Mouse (Mus musculus) urinary bladder, adult 18-20 months (tissue): ENCODE results near the gene Rundc1.
A peak's percentile ranks its signal among the peaks of the same experiment; 100 is the strongest.
"Not testable (repeated sequence)": the region's sequence is repeated elsewhere in the genome, so short reads cannot be mapped to it uniquely, and the experiment has no call there.

Source experiments
- DNase-seq, 2 experiments: peaks; one replicate each; pipeline ENCODE4 v3.0.0; 2022; ENCODE audit warnings: low spot score in 2 of 2, mixed read lengths in 2 of 2

Gene Rundc1

DNA sequence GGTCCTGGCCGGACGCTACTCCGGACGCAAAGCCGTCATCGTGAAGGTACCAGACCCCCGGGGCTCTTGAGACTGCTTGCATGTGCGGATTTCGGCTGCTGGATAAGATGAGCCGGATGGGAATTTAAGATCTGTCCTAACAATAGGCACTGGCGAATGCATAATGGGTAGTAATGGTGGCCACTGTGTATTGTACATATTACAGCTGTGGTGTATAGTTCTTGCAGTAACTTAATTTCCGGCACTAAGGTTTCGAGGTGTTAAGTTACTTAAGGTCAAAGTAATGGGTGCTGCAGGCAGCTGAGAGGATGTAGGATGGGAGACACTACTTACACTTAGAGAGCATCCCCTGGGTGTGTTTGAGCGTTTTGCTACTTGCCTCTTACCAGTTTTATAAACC lies 17.9 kb downstream of the Rundc1 start:
- no peak for DNase-seq

DNA sequence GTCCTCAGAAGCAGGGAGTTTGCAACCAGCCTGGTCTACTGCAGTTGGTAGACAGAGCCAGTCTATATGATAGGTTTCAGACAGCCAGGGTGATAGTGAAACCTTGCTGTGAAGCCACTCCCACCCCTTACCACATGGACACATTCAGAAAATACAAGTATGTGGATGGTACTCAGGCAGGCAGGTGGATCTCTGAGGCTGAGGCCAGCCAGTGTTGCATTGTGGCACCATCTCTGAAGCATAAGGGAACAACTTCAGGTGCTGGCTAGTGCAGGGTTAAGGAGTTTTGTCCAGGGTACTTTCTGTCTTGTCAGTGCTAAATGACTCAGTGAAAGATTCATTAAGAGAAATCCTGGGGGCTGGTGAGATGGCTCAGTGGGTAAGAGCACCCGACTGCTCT lies 21.4 kb downstream of the Rundc1 start:
- no peak for DNase-seq

DNA sequence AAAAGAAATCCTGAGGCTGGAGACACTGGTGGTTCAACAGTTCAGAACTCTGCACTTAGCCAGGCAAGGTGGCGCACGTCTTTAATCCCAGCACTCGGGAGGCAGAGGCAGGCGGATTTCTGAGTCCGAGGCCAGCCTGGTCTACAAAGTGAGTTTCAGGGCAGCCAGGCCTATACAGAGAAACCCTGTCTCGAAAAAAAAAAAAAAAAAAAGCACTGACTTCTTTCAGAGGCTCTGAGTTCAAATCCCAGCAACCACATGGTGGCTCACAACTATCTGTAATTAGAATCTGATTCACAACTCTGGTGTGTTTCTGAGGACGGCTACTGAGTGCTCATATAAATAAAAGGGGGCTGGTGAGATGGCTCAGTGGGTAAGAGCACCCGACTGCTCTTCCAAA lies 22.0 kb downstream of the Rundc1 start:
- DNase-seq = not testable (repeated sequence)

DNA sequence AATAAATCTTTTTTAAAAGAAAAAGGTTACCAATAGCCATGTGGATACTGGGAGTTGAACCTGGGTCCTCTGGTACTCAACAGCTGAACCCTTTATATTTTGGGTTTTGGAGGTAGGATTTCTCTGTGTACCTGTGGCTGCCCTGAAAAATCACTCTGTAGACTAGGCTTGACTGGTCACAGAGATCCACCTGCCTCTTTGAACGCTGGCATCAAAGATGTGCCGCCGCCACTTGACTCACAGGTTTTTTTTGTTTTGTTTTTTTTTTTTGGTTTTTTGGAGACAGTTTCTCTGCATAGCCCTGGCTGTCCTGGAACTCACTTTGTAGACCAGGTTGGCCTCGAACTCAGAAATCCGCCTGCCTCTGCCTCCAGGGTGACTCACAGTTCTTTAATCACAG lies 22.9 kb downstream of the Rundc1 start:
- DNase-seq = no peak

DNA sequence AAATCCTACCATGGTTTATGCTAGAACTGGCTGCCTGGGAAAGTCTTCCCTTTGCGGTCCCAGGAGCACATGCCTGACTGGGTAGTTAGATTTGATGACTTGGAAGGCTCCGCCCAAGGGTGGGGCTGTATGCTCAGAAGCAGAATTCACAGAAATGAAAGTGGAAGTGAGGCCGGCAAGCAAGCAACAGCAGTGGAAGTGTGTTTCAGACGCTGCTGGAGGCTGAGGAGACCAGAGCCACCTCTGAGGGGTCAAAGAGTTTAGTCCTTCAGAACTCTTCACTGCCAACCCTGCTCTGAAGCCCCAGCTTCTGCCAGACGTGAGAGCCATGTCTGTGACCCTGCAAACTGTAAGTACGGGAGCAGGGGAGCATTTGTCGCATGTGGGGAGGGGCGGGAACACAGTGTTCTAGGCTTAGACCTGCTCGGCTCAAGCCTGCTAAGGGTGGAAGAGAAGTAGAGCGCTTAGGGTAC lies 23.4 kb downstream of the Rundc1 start, which contains the start of gene Ifi35:
Gene Ifi35, plus strand, starts transcription at position 134 of the 473 bp plus-strand sequence.
- peak; percentile 61 to 80 for DNase-seq

DNA sequence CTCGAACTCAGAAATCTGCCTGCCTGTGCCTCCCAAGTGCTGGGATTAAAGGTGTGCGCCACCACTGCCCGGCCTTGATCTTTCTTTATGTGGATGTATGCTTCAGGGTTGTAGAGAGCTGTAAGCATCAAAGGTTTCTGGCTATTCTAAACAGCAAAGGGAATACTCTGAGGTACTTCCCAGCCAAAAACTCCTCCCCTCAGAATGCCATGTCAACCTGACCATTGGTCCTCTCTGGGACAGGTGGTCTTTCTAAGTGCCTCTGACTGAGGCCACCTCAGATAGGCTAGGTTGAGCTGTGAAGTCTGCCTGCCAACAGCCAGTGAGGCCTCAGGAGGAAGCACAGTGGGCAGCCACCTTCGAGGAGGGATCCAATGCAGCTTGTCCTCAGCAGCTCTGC lies 24.0 kb downstream of the Rundc1 start:
- DNase-seq = no peak

DNA sequence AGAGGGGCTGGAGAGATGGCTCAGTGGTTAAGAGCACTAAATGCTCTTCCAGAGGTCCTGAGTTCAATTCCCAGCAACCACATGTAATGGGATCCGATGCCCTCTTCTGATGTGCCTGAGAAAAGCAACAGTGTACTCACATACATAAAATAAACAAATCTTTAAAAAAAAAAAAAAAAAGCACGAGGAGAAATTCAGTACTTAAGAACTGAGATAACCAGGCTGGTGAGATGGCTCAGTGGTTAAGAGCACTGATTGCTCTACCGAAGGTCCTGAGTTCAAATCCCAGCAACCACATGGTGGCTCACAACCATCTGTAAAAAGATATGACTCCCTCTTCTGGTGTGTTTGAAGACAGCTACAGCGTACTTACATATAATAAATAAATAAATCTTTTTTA lies 24.7 kb downstream of the Rundc1 start:
- not testable (repeated sequence) for DNase-seq

DNA sequence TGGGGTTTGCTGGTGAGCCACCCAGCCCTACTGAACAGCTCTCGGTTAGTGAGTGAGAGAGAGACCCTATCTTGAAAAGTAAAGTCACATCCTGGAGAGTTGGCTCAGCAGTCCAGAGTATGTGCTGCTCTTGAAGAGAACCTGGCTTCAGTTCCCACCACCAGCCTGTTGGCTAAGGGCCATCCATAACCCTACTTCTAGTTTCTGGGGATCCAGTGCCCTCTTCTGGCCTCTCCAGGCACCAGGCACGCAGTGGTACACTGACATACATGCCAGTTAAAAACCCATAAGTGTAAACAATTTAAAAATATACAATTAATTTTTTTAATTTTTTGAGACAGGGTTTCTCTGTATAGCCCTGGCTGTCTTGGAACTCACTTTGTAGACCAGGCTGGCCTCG lies 25.5 kb downstream of the Rundc1 start:
- no peak for DNase-seq

DNA sequence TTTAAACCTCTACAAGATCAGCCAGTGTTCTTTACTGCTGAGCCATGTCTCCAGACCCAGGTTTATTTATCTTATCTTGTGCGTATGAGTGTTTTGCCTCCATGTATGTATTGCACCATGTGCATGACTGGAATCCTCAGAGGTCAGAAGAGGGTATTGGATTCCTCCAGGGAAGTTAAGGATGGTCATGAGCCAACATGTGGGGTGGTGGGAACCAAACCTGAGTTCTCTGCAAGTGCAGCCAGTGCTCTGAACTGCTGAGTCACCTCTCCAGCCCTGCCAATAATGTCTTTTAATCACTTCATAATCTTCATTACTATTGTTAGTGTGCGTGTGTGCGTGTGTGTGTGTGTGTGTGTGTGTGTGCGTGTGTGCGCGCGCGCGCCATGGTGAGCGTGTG lies 26.7 kb downstream of the Rundc1 start:
- no peak for DNase-seq

DNA sequence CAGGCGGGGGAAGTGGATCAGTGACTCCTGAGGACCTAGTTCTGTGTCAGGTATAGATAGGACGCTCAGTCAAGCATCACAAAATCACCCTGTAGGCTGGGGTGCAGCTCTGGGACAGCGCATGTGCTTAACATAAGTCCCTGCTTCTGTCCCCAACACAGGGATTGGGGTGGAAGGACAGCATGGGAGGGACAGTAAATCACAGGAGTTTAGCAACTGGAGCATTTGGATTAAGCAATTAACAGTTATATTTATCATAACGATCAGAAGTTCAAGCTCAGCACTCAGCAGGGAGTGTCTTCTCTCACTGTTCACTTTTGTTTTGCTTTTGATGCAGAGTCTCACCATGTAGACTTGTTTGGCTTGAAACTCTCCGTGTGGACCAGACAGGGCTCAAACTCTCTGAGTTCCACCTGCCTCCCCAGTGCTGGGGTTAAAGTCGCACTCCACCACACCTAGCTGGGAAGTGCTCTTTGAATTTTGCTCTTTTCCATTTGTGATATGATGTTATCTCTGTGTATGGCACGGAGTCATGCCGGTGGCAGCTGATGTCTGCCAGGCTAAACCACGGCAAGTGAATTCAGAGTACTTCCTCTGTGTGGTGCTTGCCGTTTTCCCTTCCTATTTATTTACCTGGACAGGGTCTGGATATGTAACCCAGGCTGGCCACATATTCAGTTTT lies 27.3 kb downstream of the Rundc1 start:
- DNase-seq = no peak

DNA sequence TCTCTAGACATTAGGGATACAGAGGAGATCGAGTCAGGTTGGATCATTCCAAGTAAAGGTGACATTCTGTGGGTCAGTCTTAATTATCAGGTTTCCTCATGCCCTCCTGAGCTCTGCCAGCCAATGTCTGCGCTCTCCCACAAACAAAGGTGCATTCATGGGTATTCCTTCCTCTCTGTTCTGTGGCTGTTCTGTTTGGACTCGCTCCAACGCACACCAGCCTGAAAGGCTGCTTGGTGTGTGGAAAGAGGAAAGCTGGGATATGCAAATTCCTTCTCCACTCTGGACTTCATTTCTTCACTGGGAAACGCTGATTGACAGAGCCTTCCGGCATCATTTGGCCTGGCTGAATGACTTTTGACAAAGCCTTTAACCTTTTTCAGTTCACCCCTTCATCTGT lies 29.8 kb downstream of the Rundc1 start:
- DNase-seq = no peak

DNA sequence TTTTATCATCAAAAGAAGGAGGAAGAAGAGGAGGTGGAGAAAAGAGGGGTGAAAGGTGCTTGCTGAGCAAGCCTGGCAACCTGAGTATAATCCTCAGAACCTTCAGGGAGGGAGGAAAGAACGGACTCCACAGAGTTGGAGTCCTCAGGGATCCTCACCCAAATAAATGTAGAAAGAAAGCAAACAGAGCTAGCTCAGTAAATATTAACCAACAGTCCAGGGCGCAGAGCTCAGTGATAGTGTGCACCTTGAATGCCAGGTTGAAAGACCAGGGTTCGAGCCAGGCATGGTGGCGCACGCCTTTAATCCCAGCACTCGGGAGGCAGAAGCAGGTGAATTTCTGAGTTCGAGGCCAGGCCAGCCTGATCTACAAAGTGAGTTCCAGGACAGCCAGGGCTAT lies 30.7 kb downstream of the Rundc1 start:
- no peak for DNase-seq

DNA sequence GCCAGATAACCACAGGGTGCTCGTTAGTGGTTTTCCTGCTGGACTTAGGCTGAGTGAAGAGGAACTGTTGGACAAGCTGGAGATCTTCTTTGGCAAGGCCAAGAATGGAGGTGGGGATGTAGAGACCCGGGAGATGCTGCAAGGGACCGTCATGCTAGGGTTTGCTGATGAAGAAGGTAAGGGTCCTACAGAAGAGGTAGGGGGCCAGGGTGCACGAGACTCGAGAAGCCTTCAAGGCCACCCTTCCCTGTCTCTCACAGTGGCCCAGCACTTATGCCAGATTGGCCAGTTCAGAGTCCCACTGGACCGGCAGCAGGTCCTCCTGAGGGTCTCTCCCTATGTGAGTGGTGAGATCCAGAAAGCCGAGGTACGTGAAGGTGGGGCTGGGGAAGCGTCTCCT lies 32.7 kb downstream of the Rundc1 start:
- DNase-seq = no peak

DNA sequence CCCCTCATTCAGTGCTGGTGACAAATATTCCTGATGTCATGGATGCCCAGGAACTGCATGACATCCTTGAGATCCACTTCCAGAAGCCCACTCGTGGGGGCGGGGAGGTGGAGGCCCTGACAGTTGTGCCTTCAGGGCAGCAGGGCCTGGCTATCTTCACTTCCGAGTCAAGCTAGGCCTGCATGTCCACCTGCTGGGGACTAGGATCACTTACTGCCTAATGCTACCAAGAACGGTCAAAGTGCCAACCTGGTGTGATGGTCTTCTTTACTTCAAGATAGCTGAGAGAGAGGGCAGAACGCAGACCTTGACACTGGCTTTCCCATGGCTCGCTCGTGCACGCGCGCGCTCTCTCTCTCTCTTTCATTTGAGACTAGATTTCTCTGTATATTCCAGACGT lies 33.3 kb downstream of the Rundc1 start:
- no peak for DNase-seq

DNA sequence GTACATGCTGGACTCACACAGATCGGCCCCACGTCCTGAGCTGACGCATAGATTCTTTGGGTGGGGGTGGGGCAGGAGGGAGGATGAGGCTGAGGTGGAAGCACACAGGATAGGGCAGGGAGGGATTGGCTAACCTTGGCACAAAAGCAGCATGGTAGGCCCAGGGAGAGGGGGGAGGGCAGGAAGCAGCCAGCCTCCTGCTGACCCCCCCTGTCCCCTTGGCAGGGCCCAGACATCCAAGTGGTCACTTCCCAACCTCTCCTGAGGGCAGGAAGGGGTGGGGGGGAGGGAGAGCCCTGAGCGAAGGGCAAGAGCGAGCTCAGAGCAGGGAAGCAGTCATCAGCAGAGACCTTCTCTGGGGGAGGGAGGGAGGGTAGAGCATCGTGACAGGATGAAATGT lies 34.8 kb downstream of the Rundc1 start:
- no peak for DNase-seq

DNA sequence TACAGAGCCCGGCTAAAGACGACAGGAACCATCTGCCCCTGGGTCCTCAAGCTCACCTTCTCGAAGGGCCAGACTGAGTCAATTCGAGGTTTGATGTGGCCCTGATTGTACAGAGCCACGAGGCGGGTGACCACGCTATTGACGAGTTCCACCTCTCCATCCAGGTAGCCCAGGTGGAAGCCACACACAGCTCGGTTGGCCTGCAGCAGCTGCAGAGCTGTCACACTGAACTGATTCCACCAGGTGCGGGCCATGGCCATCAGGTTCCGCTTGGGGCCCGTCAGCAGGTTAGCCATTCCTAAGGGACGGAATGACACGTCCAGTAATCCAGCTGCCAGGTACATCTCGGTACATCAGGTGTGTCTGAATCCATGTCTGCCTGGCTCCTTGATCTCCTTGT lies 35.4 kb downstream of the Rundc1 start:
- DNase-seq = no peak

DNA sequence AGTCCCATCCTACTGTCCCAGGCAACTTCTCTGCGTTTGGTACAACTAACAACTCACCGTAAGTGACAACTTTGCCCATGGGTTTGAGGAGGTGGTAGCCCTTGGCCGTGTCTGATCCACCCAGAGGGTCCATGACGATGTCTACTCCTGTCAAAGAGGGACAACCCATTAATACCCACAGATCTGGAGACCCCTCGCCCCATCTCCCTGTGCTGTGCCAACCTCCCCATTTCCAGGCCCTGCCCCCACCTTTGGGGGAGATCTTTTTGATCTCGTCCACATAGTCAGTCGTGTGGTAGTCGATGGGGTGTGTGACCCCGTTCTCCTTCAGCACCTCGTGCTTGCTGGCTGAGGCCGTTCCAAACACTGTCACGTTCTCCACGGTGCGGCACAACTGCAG lies 37.3 kb downstream of the Rundc1 start:
- no peak for DNase-seq

DNA sequence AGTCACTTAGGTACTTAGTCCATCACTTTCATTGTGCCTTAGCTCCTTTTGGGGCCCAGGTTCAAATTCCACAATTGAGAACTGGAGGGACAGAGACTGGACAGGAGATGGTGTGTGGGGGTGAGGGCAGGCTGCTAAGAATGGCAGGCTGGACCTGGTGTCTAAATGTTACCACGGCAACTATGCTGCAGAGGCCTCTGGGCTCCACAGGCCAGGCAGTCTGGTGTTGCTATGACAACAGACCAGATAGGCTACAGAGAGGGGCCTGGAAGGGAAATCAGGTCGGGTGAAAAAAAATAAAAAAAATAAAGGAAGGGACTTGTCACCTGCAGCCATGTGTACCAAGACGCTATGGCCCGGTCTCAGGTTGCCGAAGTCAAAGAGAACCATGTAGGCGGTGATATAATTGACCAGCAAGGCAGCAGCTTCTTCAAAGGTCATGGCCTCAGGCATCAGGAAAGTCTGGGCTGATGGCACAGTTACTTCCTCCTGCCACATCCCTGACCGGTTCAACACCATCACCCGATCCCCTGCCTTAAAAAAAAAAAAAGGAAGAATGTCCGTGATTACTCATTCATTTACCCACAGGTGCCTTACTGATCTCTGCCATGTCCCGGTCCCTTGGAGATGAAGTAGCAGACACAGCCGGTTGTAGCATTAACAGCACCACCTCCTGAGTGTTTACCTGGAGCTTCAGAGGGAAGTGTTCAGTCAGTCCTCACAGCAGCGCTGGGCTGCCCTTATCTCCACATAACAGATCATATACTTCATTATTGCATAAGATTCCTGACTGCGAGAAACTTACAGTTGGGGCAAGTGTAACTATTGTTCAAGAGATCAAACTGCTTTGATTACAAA lies 37.9 kb downstream of the Rundc1 start:
- DNase-seq = no peak

DNA sequence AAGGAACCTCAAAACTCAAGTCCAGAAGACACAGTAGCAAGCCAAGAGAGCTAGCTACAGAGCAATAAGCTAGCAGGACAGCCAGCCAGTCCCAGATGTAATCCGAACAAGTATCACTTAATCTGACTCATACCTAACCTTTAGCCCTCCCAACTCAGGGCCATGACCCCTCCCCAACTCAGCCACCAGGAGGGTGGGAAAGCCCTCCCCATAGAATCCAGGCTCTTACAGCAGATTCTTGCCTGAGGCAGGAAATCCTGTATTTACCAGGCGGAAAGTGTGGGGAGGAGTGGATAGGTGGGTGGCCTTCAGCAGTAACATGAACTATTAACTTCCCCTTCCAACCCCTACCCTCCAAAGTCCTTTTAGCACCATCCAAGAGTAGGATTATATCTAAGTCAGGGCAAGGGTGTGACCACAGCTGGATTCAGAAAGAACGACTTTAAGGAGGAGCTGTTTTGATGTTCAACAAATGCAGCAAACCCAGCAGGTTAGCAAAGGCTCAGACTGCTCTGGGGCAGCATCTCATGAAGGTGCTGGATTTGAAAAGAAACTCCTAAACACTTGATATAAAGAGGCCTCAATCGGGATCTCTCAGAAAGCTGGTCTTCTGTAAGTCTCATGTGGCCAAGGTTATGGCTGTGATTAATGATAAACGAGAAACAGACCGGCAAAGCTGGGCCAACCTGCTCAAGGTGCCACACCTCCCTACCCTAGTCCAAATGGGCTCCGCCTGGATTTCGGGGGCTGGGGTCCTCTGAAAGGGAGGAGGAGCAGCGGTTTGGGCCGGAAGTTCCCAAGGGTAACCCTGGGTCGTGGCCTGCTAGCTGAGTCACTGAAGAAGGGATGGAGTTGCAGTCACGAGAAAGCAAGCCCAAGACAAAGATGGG lies 39.6 kb downstream of the Rundc1 start, which contains the start of gene Rnd2:
Gene Rnd2, plus strand, starts transcription at position 789 of the 890 bp plus-strand sequence.
- peak in 1 of 2 experiments; percentile 73 for DNase-seq

DNA sequence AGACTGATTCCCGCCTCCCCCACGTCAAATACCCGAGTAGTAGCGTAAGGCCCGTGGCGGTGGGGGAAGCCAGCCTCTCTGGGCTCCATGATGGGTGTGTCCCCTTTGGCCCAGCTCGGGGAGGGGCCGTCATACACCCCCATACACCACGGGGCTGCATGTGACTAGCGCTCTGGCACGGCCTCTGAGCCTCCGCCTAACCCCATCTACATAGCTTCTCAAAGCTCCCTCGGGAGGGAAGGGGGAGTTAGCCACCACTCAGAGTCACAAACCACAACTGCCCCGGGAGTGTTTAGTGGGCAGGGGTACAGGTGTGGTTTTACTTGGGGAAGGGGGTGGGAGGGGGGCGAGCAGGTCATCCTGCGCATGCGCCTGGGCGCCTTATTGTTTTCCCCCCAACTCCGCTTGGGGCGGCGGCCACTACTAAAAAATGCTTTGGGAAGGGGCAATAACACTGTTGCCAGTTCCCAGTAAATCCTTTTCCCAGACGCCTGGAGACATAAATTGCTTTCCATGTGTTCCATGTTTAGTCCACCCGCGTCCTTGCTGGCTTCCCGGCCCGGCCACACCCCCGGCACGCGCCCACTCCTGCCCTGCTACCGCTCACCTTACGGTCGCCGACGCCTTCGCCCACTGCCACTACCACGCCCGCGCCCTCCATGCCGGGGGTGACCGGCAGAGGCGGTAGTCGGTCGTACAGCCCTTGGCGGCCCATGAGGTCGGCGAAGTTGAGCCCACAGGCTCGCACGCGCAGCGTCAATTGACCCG lies 40.4 kb downstream of the Rundc1 start:
- peak; percentile 67 to 83 for DNase-seq

DNA sequence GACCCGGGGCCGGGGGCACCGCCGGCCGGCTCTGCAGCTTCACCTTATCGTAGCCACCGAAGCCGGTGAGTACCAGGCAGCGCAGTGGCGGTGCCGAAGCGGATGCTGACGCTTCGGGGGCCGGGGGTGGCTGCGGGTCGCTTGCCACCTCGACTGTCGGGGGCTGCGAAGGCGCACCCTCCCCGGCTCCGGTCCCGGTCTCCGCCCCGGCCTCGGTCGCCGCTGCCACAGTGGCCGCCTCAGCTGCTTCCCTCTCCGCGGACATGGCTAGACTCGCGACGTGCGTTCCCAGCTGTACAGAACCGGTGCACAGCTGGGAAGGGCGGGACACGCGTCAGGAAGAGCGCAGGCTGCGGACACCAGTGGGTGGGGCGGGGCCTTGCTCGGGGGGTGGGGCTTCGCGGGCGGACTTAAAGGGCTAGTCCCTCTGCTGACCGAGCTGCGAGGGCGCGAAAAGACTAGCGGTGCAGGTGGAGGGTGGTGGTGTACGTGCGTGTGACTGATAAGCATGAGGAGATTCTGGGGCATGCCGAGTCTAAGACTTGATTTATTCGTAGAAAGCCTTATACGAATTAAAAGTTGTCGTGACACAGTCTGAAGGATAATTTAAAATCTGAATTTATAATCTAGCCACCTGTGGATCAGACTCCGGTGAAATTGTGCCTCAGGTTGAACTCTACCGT lies 41.1 kb downstream of the Rundc1 start, which contains the start of gene Vat1:
Gene Vat1, minus strand, starts transcription at position 362 of the 683 bp plus-strand sequence.
- DNase-seq = peak; percentile 67 to 69
